Mouse (Mus musculus) inflammation-experienced regulatory T-cells, adult 6 months (primary cell): ENCODE measurements around the gene Figla. TPM values are rescaled to one million over a fixed set of nuclear protein-coding genes. Genes with fewer than 3 reads are reported as not detected.

Source experiments
- ATAC-seq: one replicate; pipeline ENCODE4 v1.8.0; 2017
- polyA plus RNA-seq, 3 experiments: library from polyadenylated mRNA; unstranded; fragments of 100-300 nt; shearing (Covaris generic); gene quantifications; one replicate each; pipeline ENCODE4 v1.2.1; 2017

The Figla gene
- polyA plus RNA-seq, 3 experiments from 2014 or later, result not detected

GRCm38 (mm10) chr6:86028601-86029322, 12.8 kb downstream of the Figla start, which contains the start of gene Add2:
TSS of gene Add2 (plus strand) at chr6:86028681.
- ATAC-seq, result no peak

GRCm38 (mm10) chr6:86029323-86029713, 13.3 kb downstream of the Figla start:
- ATAC-seq, result no peak

GRCm38 (mm10) chr6:86031527-86031926, 15.6 kb downstream of the Figla start:
- no peak for ATAC-seq

- no peak for ATAC-seq
These were observed 17.7 kb downstream of the Figla start for GRCm38 (mm10) chr6:86033635-86034034.

GRCm38 (mm10) chr6:86038901-86039300, 22.9 kb downstream of the Figla start:
- ATAC-seq, result no peak

- no peak for ATAC-seq
These were observed 24.2 kb downstream of the Figla start for GRCm38 (mm10) chr6:86040140-86040539.

- ATAC-seq, result no peak
These were observed 31.5 kb downstream of the Figla start for GRCm38 (mm10) chr6:86047510-86047909.

- ATAC-seq, result no peak
These were observed 32.5 kb downstream of the Figla start for GRCm38 (mm10) chr6:86048509-86048908.

GRCm38 (mm10) chr6:86050586-86051268, 34.8 kb downstream of the Figla start:
- ATAC-seq, result no peak

- ATAC-seq, result no peak
These were observed 36.1 kb downstream of the Figla start for GRCm38 (mm10) chr6:86052032-86052459.

- no peak for ATAC-seq
These were observed 36.6 kb downstream of the Figla start for GRCm38 (mm10) chr6:86052556-86052955.

- ATAC-seq, result no peak
These were observed 37.1 kb downstream of the Figla start for GRCm38 (mm10) chr6:86053099-86053498.

GRCm38 (mm10) chr6:86053594-86053993, 37.6 kb downstream of the Figla start:
- ATAC-seq, result no peak

- no peak for ATAC-seq
These were observed 42.5 kb downstream of the Figla start for GRCm38 (mm10) chr6:86058475-86058874.

- ATAC-seq, result no peak
These were observed 43.3 kb downstream of the Figla start for GRCm38 (mm10) chr6:86059151-86059853.

GRCm38 (mm10) chr6:86060170-86060569, 44.2 kb downstream of the Figla start:
- no peak for ATAC-seq

GRCm38 (mm10) chr6:86062226-86062625, 46.3 kb downstream of the Figla start:
- ATAC-seq, result no peak

- ATAC-seq, result no peak
These were observed 46.7 kb downstream of the Figla start for GRCm38 (mm10) chr6:86062684-86063083.

GRCm38 (mm10) chr6:86064318-86065016, 48.5 kb downstream of the Figla start:
- ATAC-seq, result no peak

- ATAC-seq, result no peak
These were observed 50.8 kb downstream of the Figla start for GRCm38 (mm10) chr6:86066727-86067126.

GRCm38 (mm10) chr6:86067145-86067544, 51.2 kb downstream of the Figla start:
- no peak for ATAC-seq

GRCm38 (mm10) chr6:86069009-86069408, 53.0 kb downstream of the Figla start:
- ATAC-seq, result no peak

- ATAC-seq, result no peak
These were observed 53.9 kb downstream of the Figla start for GRCm38 (mm10) chr6:86069856-86070255.
